Mouse (Mus musculus) ovary, postnatal 10 days (tissue): ENCODE results near the gene Aspa.
"Not testable (repeated sequence)": the region's sequence is repeated elsewhere in the genome, so short reads cannot be mapped to it uniquely, and the experiment has no call there.

ENCODE experiments used
- DNase-seq: peaks from one replicate; pipeline ENCODE4 v3.0.0; 2022; ENCODE audit warnings: low spot score

The Aspa gene

DNA sequence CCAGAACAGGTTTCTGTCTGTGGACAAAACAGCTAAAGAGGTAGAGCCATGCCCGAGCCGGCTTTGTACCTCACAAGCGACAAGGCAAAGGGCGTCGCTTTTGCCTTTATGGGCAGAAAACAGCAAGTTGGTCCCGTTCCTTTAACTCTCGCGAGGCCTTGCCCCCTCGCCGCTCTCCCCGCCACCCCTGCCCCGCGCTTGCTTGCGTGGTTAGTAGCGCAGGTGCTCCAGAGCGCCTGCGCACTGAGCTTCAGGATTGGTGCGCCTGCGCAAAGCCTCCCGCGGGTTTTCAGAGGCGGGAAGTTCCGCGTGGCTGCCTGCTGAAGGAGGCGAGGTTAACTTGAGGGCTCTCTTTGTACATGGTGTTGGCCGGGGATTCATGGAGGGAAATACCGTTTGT lies at the start of gene Aspa, which contains the start of the genes Gm49340 and Spata22:
Gene Aspa (minus strand): TSS at position 155 of the 400 bp plus-strand sequence.
Gene Gm49340 (plus strand): TSS at position 300 of the 400 bp plus-strand sequence.
Gene Spata22 (plus strand): TSS at position 300 of the 400 bp plus-strand sequence.
- DNase-seq = no peak

GRCm38 (mm10) chr11:73370946-73371345 lies 41.5 kb upstream of the Aspa start, which contains the start of gene Olfr376:
Olfr376 (plus strand) TSS chr11:73371246.
- DNase-seq = no peak

DNA sequence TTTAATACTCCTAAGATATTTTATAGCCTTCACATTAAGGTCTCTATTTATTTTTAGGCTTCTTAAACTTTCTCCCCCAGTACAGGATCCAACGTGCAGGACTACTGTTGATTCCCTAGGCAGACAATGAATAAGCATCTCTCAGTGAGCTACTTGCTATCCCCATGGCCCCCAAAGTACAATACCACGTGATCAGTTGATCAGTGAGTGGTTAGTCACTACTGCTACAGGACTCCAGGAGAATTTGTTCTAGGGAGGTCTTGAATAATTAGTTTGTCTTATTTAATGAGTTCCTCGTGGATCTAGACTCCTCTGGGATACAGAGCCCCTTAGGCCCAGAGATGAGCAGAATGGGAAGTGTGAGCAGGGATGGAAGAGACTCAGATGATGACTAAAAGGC lies 21.1 kb upstream of the Aspa start, which contains the start of gene Olfr20:
Gene Olfr20 (plus strand): TSS at position 301 of the 400 bp plus-strand sequence.
- no peak for DNase-seq

DNA sequence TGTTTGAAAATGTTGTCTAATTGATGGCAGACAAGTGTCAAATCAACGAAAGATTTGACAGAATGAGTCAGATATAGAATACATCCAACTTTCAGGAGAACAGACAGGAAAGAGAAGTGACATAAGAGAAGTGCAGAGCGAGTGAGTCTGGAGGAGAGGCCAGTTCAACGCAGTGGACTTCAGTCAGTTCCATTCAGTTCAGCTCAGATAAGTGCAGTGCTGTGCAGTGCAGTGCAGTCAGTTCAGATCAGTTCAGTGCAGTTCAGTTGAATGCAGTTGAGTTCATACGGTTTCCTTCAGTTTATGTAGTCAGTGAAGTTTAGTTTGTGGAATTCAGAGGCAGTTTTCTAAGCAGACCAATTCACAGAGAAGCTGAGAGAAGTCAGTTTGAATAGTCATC lies 7.5 kb upstream of the Aspa start:
- DNase-seq = no peak

- no peak for DNase-seq
Observed at GRCm38 (mm10) chr11:73333357-73333756, 4.0 kb upstream of the Aspa start.

DNA sequence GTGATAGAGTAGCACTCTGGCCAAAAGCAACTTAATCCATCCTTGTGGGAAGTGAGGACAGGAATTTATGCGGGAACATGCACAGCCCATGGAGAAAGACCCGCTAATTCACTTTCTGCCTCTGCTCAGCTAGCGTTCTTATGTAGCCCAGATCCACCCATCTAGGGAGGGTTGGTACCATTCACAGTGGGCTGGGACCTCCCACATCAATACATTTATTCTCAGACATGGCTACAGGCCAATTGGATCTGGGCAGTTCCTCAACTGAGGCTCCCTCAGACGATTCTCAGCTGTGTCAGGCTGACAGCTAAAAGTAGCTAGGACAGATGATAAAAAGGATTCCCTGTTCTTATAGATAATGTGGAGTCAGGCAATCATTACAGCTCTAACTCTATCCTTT lies 2.0 kb downstream of the Aspa start:
- no peak for DNase-seq

GRCm38 (mm10) chr11:73326485-73326886 lies 2.9 kb downstream of the Aspa start:
- DNase-seq = no peak

DNA sequence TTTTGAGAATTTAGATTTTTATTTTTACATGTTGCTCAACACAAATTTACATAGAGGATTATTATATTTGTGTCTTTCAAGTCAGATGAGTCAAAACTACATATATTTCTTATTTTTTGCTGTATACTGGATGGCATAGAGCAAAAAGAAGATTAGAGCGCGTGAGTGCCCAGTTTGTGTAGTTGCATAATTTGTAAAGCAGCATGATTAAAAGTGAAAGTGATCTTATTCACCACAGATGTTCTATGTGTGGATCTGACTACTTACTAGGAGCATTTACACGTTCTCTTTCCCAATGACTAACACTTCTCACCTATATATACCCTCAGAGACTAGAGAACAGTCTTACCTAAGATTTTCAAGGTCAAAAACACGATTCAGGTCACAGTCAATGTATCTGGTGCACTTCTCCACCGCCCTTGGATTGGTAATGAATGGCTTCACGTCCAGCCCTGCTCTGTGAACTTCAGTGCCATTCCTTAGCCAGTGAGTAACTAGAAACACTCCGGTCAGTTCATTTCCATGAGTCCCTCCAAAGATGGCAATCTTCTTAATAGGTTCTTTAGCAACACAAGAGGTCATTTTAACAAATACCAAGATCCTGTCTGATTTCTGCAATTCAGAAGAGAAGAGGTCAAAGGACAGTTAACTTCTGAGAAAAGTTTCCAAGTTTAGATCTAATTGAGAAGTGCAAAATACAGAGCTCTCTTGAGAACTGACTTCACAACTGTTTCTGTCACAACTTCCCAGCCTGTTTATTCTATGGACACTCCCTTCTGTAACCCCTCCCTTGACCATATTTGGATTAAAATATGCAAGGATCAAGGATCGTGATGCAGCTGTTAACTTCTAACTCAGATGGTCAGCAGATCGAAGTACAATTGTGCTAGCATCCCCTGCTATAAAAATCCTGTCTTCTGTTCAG lies 5.2 kb downstream of the Aspa start:
- DNase-seq = no peak

DNA sequence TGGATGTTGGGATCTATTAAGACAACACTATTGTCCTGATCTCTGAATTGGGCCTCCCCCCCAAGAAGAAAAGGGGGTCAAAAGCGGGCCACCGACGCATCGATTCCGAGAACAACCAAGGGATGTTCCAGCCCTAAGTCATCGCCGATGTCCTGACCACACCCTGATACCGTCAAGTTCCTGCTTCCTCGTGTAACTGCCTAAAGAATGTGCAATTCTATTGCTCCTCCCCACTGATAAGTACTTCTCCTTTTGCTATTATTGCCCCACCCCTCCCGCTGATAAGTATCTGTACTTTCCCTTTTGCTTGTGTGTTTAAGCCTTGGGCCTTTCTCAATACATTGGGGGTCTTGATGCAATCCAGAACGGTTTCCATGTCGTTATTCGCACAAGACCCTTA lies 8.3 kb downstream of the Aspa start:
- DNase-seq = not testable (repeated sequence)

DNA sequence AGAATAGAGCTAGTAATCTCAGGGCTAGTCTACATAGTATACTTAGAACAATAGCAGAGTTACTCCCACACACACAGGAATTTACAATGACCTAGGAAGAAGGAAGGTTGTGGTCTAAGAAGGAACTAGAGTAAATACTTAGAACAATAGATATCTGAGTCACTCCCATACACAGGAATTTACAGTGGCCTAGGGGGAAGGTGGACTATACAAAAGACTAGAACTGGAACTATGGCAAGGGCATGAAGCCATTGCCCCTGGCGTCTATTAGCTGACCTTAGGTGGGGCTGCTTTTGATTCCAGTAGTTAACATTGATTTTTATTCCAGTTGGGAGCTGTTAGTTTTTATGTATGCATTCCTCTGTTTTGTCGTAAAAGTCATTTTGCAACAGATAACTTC lies 10.8 kb downstream of the Aspa start:
- not testable (repeated sequence) for DNase-seq

GRCm38 (mm10) chr11:73315961-73316360 lies 13.4 kb downstream of the Aspa start:
- DNase-seq = no peak

DNA sequence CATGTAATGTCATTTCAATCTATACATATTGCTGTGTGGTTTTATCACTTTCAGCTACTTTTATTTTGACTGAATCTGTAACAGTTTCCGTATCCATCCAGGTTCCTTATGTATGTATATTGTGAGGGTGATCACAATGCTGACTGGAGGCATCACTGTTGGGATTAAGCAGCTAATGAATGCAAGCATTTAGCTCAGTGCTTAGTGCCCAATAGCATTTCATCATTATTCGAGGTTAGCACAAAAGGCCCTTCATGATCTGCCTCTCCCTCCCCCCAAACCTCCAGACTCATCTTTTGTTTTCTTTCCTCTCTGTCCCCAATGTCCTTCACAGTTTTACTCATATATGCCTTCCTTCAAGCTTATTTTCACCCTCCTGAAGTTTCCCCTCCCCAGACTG lies 26.3 kb downstream of the Aspa start:
- no peak for DNase-seq

GRCm38 (mm10) chr11:73289621-73290020 lies 39.8 kb downstream of the Aspa start:
- DNase-seq = no peak

DNA sequence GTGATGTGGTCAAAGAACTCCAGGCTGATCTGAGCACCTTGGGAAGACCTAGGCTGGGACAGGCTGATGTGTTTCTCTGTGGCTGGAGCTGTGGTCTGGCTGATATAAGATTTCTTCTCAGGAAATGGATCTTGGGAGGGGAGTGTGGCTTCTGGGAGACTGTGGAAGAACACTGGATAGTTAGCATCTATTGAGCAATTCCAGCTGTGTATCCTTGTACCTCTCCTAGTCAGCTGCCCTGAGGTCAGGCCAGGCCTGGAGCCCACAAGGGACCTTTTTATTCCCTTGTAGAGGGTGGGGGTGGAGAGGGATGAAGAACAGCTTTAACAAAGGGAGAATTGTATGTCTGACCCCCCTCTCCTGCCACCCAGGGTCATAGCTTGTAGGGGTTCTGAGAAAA lies 45.0 kb downstream of the Aspa start:
- DNase-seq = no peak

- DNase-seq = no peak
Observed at GRCm38 (mm10) chr11:73283926-73284325, 45.5 kb downstream of the Aspa start.

GRCm38 (mm10) chr11:73283369-73283768 lies 46.0 kb downstream of the Aspa start:
- DNase-seq = no peak

DNA sequence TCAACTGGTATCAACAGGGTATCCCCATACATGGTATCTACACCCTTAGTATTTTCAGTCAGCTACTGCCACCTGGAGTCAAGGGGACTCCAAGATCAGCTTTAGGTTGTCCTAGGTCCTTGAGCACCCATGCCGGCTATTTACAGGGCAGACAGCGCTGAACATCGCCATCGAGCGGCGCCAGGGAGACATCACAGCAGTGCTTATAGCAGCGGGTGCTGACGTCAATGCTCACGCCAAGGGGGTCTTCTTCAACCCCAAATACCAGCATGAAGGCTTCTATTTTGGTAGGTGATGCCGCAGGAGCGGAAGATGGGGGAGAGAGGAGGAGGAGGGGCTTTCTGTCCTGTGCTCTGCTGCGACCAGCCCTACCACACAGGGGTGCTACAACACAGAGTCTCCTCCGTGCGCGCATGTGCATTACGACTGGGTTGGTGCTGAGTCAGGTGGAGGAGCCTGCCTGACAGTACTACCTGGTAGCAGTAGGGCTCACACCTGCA lies 47.8 kb downstream of the Aspa start:
- peak; percentile 12 for DNase-seq

DNA sequence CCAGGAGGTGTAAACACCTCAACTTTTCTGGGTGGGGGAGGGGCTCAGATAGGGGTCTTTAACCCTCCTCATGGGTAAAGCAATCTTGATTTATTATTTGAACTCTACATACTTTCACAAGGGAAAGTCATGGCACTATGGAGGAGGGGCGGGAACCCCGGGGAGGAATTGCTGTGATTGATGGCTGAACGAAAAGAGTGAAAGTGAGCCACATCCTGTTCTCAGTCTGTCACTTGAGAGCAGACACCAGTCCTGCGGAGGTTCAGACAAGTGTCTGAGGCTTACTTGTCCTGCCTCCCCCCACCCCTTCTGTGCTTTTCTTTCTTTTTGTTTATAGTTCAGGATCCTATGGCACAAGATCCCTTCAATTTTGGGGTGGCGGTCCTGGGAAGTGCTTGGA lies 48.7 kb downstream of the Aspa start:
- DNase-seq = no peak

DNA sequence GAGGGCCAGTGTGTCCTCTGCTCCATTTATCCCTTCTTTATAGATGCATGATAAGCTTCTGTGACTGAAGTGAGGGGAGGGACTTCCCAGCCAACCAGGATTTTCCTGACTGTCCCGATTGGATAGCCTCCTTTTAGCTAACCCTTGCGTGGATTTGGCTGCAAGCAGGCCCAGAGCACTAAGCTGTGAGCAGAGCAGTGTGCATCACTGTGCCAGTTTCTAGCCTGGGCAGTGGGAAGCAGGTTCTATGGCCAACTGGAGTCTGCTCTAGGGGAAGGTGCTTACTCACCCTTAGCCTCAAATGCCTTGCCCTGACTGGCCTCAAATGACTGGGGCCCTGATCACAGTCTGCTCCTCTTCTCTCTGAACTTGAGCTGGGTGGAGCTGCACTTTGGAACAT lies 54.6 kb downstream of the Aspa start:
- no peak for DNase-seq

- DNase-seq = no peak
Observed at GRCm38 (mm10) chr11:73267267-73267666, 62.1 kb downstream of the Aspa start, which contains the start of gene Trpv3. Trpv3 (plus strand) TSS chr11:73267388.

- DNase-seq = no peak
Observed at GRCm38 (mm10) chr11:73261385-73261784, 68.0 kb downstream of the Aspa start.

DNA sequence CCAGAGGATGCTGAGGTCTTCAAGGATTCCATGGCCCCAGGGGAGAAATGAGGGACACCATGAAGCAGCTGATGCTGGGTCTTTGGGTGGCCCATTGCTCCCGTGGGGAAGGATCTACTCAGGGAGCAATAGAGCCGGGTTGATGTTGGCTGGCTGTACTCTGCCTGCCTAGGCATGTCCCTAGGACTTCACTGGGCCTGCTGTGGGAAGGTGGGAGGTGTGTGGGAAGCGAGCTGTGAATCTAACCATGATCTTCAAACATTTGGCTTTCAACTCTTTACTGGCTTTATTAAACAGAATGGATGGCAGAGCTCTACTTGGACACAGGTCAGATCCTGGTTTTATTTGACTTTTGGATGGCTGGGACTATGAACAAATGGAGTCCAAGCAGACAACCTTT lies 68.9 kb downstream of the Aspa start:
- no peak for DNase-seq

- DNase-seq = no peak
Observed at GRCm38 (mm10) chr11:73258664-73259063, 70.7 kb downstream of the Aspa start.
